Mouse (Mus musculus) midbrain, embryonic 10.5 days (tissue): Measurements from ENCODE around the gene Wsb2. TPM values are rescaled to one million over a fixed set of nuclear protein-coding genes. Genes with fewer than 3 reads are reported as not detected.

Experiments used
- DNase-seq: peaks from one replicate; pipeline ENCODE4 v3.0.0-alpha.2; 2017; ENCODE audit warnings: low spot score
- H3K27ac ChIP-seq: fragments of 300-500 bp; sonication (generic); replicated peaks from 2 replicates; pipeline ENCODE4 v1.5.1; 2016; ENCODE audit warnings: mild to moderate bottlenecking
- H3K27me3 ChIP-seq: fragments of 300-500 bp; sonication (generic); 2 replicates; pipeline ENCODE4 v1.6.1; 2016; ENCODE audit warnings: low read depth, mild to moderate bottlenecking; ENCODE audit not compliant: poor library complexity, severe bottlenecking
- H3K36me3 ChIP-seq: fragments of 300-500 bp; sonication (generic); 2 replicates; pipeline ENCODE4 v1.6.1; 2016; ENCODE audit warnings: mild to moderate bottlenecking, moderate library complexity
- H3K4me1 ChIP-seq: fragments of 300-500 bp; sonication (generic); 2 replicates; pipeline ENCODE4 v1.6.1; 2016
- H3K4me3 ChIP-seq: fragments of 300-500 bp; sonication (generic); 2 replicates; pipeline ENCODE4 v1.5.1; 2016; ENCODE audit warnings: mild to moderate bottlenecking, moderate library complexity
- H3K9me3 ChIP-seq: fragments of 300-500 bp; sonication (generic); replicated peaks from 2 replicates; pipeline ENCODE4 v1.6.1; 2016; ENCODE audit warnings: mild to moderate bottlenecking
- WGBS: fragments of 180-500 bp; shearing (Covaris S2); methylation state at CpG from one replicate; pipeline ENCODE4 v1.1.7; 2016; 5-methylcytosine and 5-hydroxymethylcytosine counted together
- polyA plus RNA-seq: library from polyadenylated mRNA; unstranded; fragments of >200 nt; fragmentation: Nextera tagmentation; extraction: Ambion mirVana; gene quantifications from 2 replicates; pipeline ENCODE4 v1.2.1, GENCODE M21; 2016

Wsb2 gene
- polyA plus RNA-seq: 48.4 and 61.6 TPM in 2 replicates

DNA sequence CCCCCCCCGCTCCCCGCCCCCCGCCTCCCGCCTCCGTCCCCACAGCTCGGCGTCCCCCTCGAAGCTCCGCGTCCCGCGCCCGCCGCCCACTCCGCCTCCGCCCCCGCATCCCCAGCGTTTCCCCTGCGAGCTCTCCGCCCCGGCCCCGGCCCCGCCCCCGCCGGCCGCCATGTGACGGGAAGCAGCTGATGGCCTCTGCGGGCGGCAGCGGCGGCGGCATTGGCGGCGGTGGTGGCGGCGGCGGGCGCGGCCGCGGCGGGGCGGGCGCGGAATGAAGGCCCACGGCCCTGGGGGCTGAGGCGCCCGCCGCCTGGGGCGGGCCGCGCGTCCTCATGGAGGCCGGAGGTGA, at the start of gene Wsb2:
TSS of gene Wsb2 (plus strand) at position 176 of the 349 bp plus-strand sequence.
- 0% methylated on average over 31 of the region's 54 CpGs for WGBS
- no peaks in the 10 kb centered on the region for H3K36me3 ChIP-seq

GRCm38 (mm10) chr5:117307699-117308098, 49.4 kb upstream of the Wsb2 start:
- WGBS: 38% methylated on average over 11 of the region's 11 CpGs

More for the DNA sequence above, at the start of gene Wsb2:
- Histone ChIP-seq H3K4me1 (peaks cover 53% of the 10 kb centered on the region), H3K27me3 (peaks cover 15% of the 10 kb centered on the region), H3K9me3 (no peaks in the 10 kb centered on the region), H3K4me3 (peak within 1 kb of the TSS; percentile 96), H3K27ac (peak within 1 kb of the TSS; percentile 94)
- DNase-seq: peak; percentile 86

GRCm38 (mm10) chr5:117313420-117313819, 43.7 kb upstream of the Wsb2 start:
- peak; percentile 32 for DNase-seq
- peak overlapping the region; percentile 32 for H3K4me3 ChIP-seq
- H3K27me3 ChIP-seq: peaks cover 51% of the 10 kb centered on the region
- no peaks in the 10 kb centered on the region; the same call in 1 of the 2 replicates for H3K9me3 ChIP-seq
- WGBS: 30% methylated on average over 14 of the region's 14 CpGs
- peaks cover 27% of the 10 kb centered on the region for H3K4me1 ChIP-seq
- H3K27ac ChIP-seq: no peak overlapping the region
- no peaks in the 10 kb centered on the region for H3K36me3 ChIP-seq

More at GRCm38 (mm10) chr5:117307699-117308098, 49.4 kb upstream of the Wsb2 start:
- Histone ChIP-seq H3K9me3 (0 out of 2 replicates have a peak, but pooled peaks cover 4% of the 10 kb centered on the region), H3K4me3 (no peak overlapping the region), H3K27ac (no peak overlapping the region), H3K4me1 (peaks cover 13% of the 10 kb centered on the region), H3K27me3 (no peaks in the 10 kb centered on the region), H3K36me3 (no peaks in the 10 kb centered on the region)
- DNase-seq: peak; percentile 62

GRCm38 (mm10) chr5:117313909-117314308, 43.2 kb upstream of the Wsb2 start:
- Histone ChIP-seq H3K4me3 (peak overlapping the region; percentile 32), H3K27me3 (peaks cover 53% of the 10 kb centered on the region)
- WGBS: 43% methylated on average over 10 of the region's 10 CpGs

DNA sequence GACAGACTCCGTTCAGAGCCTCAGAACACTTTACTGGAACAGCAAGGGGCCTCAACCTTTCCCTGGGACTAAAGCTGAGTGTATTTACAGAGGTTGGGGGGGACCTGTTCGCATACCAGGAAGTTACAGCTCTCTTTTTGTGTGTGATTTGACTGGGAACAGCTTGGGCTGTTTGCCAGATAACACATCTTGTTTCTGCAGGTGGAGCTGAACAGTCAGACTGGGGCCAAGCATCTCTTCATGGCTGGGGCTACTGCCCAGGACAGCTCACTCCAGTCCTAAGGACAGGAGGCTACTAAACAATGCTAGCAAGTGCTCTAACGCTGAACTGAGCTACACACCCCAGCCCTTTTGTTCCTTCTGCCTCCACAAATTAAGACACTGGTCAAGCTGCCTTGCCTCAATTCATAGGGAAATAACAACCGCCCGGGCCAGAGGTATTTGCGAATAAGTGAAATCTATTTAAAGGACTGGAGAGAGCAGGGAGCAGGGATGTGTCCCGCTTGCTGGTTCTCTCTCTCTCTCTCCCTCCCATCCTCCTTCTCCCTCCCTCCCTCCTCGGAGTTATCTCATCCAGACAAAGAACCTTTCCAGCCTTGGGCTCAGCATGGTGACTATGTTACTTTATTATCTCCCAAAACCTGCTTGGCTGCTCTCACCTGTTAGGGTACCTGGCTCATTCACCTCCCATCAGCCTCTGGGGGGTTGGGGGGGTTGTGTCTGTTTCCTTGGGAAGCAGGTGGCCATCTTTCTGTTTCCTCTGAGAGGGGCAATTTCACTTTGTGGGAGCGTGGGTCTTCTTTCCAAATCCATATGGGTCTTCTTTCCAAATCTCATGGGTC, 42.3 kb upstream of the Wsb2 start:
- H3K27ac ChIP-seq: peak overlapping the region; percentile 49
- H3K9me3 ChIP-seq: no peaks in the 10 kb centered on the region; the same call in 1 of the 2 replicates
- peak; percentile 23 for DNase-seq
- H3K4me3 ChIP-seq: no peak overlapping the region
- no peaks in the 10 kb centered on the region for H3K36me3 ChIP-seq
- H3K4me1 ChIP-seq: peaks cover 41% of the 10 kb centered on the region
- WGBS: 20% methylated on average over 9 of the region's 9 CpGs
- peaks cover 62% of the 10 kb centered on the region for H3K27me3 ChIP-seq

More at GRCm38 (mm10) chr5:117313909-117314308, 43.2 kb upstream of the Wsb2 start:
- no peaks in the 10 kb centered on the region for H3K36me3 ChIP-seq
- peaks cover 32% of the 10 kb centered on the region for H3K4me1 ChIP-seq
- H3K27ac ChIP-seq: peak overlapping the region; percentile 49; the same call in 1 of the 2 replicates
- DNase-seq: no peak
- H3K9me3 ChIP-seq: no peaks in the 10 kb centered on the region; the same call in 1 of the 2 replicates

DNA sequence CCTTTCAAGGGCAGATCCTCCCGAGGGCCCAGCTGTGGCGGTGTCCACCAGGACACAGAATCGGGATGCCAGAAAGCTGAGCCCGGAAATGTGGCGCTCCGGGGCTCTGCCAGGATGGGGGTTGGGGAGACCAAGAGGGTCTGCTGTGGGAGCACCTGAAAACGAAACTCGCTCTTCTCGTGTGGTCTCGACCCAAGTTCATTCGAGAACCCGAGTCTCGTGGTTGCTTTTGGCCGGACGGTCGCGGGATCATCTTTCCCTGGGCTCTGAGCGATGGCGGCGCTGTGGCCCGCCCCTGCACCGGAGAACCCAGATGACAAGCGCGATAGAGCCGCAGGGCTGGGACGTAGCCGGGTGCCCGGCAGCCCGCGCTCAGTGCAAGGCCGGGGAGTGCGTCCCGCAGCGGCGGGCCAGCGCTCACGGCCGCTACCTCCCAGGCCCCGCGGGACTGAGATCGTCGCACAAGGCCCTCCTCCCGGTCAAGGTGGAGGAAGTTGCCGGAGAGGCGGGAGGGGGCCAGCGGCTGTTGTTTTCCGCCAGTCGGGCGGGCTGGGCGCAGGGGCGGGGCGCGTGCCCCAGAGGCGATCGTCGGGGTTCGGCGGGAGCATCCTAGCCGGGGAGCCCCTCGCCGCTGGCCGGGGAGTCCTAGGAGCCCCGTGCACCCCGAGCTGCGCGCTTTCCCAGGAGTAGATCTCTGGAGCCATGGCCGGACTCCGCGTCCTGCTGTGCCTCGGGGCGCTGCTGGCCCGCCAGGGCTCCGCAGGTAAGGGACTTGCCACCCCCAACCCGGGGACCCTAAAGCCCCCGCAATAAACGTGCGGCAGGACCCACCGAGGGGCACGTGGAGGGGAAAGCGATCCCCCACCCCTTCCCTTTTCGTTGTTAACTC, 38.1 kb upstream of the Wsb2 start, which contains the start of gene Vsig10:
TSS of gene Vsig10 (plus strand) at position 343 of the 889 bp plus-strand sequence.
- peak within 1 kb of the TSS; percentile 80 for H3K4me3 ChIP-seq
- H3K9me3 ChIP-seq: no peaks in the 10 kb centered on the region; the same call in 1 of the 2 replicates
- no peaks in the 10 kb centered on the region for H3K36me3 ChIP-seq
- H3K4me1 ChIP-seq: peaks cover 35% of the 10 kb centered on the region
- H3K27ac ChIP-seq: peak within 1 kb of the TSS; percentile 86
- peaks cover 75% of the 10 kb centered on the region for H3K27me3 ChIP-seq
- WGBS: under 1% methylated on average over 81 of the region's 81 CpGs
- peak; percentile 78 for DNase-seq

DNA sequence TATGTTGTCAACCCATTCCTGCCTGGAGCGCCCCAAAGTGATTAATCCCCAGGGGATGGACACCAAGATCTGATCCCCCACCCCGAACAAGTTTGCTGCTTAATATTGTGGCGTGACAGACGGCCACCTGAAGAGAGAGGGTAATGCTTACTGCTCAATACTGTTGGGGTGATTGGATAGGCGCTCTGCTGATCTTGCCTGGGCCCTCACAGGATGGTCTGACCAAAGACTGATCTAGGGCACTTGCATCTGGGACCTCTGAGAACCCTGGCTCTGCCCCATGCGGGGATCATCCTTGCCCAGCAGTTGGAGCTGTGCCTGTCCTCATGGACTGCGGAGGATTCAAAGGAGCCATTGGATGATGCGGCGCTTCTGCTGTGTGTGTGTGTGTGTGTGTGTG, 33.4 kb upstream of the Wsb2 start:
- no peaks in the 10 kb centered on the region for H3K36me3 ChIP-seq
- no peak overlapping the region for H3K4me3 ChIP-seq
- H3K27me3 ChIP-seq: peaks cover 29% of the 10 kb centered on the region
- no peaks in the 10 kb centered on the region; the same call in 1 of the 2 replicates for H3K9me3 ChIP-seq
- no peak overlapping the region for H3K27ac ChIP-seq
- WGBS: 80% methylated on average over 9 of the region's 9 CpGs
- no peak for DNase-seq
- peaks cover 13% of the 10 kb centered on the region for H3K4me1 ChIP-seq

GRCm38 (mm10) chr5:117326408-117326807, 30.7 kb upstream of the Wsb2 start:
- DNase-seq: no peak
- 85% methylated on average over 6 of the region's 6 CpGs for WGBS
- no peaks in the 10 kb centered on the region; the same call in 1 of the 2 replicates for H3K9me3 ChIP-seq
- H3K4me1 ChIP-seq: no peaks in the 10 kb centered on the region
- no peaks in the 10 kb centered on the region for H3K36me3 ChIP-seq
- H3K4me3 ChIP-seq: no peak overlapping the region
- no peak overlapping the region for H3K27ac ChIP-seq
- H3K27me3 ChIP-seq: peaks cover 4% of the 10 kb centered on the region; the same call in 1 of the 2 replicates

GRCm38 (mm10) chr5:117330457-117330856, 26.6 kb upstream of the Wsb2 start:
- 86% methylated on average over 7 of the region's 7 CpGs for WGBS
- H3K9me3 ChIP-seq: no peaks in the 10 kb centered on the region

GRCm38 (mm10) chr5:117337999-117338398, 19.1 kb upstream of the Wsb2 start:
- Histone ChIP-seq H3K27me3 (no peaks in the 10 kb centered on the region), H3K36me3 (no peaks in the 10 kb centered on the region), H3K4me3 (no peak overlapping the region), H3K27ac (no peak overlapping the region), H3K4me1 (no peaks in the 10 kb centered on the region), H3K9me3 (0 out of 2 replicates have a peak, but pooled peaks cover 7% of the 10 kb centered on the region)
- DNase-seq: no peak
- WGBS: 89% methylated on average over 10 of the region's 10 CpGs

More at GRCm38 (mm10) chr5:117330457-117330856, 26.6 kb upstream of the Wsb2 start:
- no peak for DNase-seq
- Histone ChIP-seq H3K27me3 (no peaks in the 10 kb centered on the region), H3K4me1 (no peaks in the 10 kb centered on the region), H3K36me3 (no peaks in the 10 kb centered on the region), H3K27ac (no peak overlapping the region), H3K4me3 (no peak overlapping the region)

DNA sequence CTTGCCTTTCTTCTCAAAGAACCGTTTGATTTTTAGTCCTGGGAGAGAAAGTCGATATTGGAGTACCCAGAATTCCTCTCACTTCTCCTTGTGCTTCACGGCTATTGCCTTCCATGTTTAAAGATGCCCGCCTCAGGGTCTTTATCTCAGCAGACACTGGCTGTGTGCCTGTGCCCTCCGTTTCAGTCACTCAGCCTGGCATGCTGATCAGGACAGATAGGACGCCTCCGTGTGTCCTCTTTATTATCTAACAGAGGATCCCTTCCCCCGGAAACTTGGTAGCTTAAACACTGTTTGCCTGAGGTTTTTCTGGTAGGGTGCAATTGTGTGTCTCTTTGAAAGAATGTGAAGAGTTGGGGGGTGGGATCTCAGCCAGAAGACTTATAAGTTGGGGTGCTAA, 18.6 kb upstream of the Wsb2 start:
- 0 out of 2 replicates have a peak, but pooled peaks cover 7% of the 10 kb centered on the region for H3K9me3 ChIP-seq
- no peak overlapping the region for H3K4me3 ChIP-seq
- 89% methylated on average over 8 of the region's 8 CpGs for WGBS
- H3K27ac ChIP-seq: no peak overlapping the region
- H3K27me3 ChIP-seq: no peaks in the 10 kb centered on the region
- no peak for DNase-seq
- H3K4me1 ChIP-seq: no peaks in the 10 kb centered on the region
- no peaks in the 10 kb centered on the region for H3K36me3 ChIP-seq

- Histone ChIP-seq H3K36me3 (no peaks in the 10 kb centered on the region; the same call in 1 of the 2 replicates), H3K27me3 (no peaks in the 10 kb centered on the region), H3K9me3 (0 out of 2 replicates have a peak, but pooled peaks cover 7% of the 10 kb centered on the region), H3K27ac (no peak overlapping the region), H3K4me1 (no peaks in the 10 kb centered on the region), H3K4me3 (no peak overlapping the region)
- WGBS: 89% methylated on average over 6 of the region's 6 CpGs
- DNase-seq: no peak
Observed at GRCm38 (mm10) chr5:117340081-117340480, 17.0 kb upstream of the Wsb2 start.
